Mouse (Mus musculus) intestine, embryonic 16.5 days (tissue): ENCODE measurements at regions not wholly inside any gene's neighbourhood (a gene's known extent, or its start where the extent isn't known, plus 50 kb on each side); places are given as distances from the start of the nearest gene placed in this dataset.

Experiments
- ATAC-seq: fragments of 200-750 bp; cut with Nextera tagmentation; 2 replicates; pipeline ENCODE4 v1.8.0; 2017; ENCODE audit warnings: moderate TSS enrichment, moderate library complexity
- H3K27ac ChIP-seq: fragments of 300-500 bp; sonication (generic); 2 replicates; pipeline ENCODE4 v1.5.1; 2014; ENCODE audit warnings: mild to moderate bottlenecking, low read length
- H3K27me3 ChIP-seq: fragments of 300-500 bp; sonication (generic); replicated peaks from 2 replicates; pipeline ENCODE4 v1.6.1; 2014; ENCODE audit warnings: low read length, control low read depth, mixed read lengths; ENCODE audit not compliant: control insufficient read depth, insufficient read depth
- H3K36me3 ChIP-seq: fragments of 300-500 bp; sonication (generic); 2 replicates; pipeline ENCODE4 v1.6.1; 2014; ENCODE audit warnings: low read length, control low read depth; ENCODE audit not compliant: control insufficient read depth, insufficient read depth
- H3K4me1 ChIP-seq: fragments of 300-500 bp; sonication (generic); 2 replicates; pipeline ENCODE4 v1.6.1; 2014; ENCODE audit warnings: low read length, control low read depth, mixed read lengths; ENCODE audit not compliant: control insufficient read depth, insufficient read depth
- H3K4me2 ChIP-seq: fragments of 300-500 bp; sonication (generic); 2 replicates; pipeline ENCODE4 v1.6.1; 2014; ENCODE audit warnings: low read depth, low read length, control low read depth
- H3K4me3 ChIP-seq: fragments of 300-500 bp; sonication (generic); 2 replicates; pipeline ENCODE4 v1.5.1; 2014; ENCODE audit warnings: mild to moderate bottlenecking, low read length
- H3K9ac ChIP-seq: fragments of 300-500 bp; sonication (generic); 2 replicates; pipeline ENCODE4 v1.6.1; 2014; ENCODE audit warnings: low read depth, low read length
- H3K9me3 ChIP-seq: fragments of 300-500 bp; sonication (generic); 2 replicates; pipeline ENCODE4 v1.6.1; 2016; ENCODE audit warnings: low read length, control low read depth; ENCODE audit not compliant: control insufficient read depth
- WGBS: fragments of 180-500 bp; shearing (Covaris S2); extraction: QIAGEN DNeasy Blood & Tissue Kit; methylation state at CpG from one replicate; pipeline ENCODE4 v1.1.7; 2014; 5-methylcytosine and 5-hydroxymethylcytosine counted together

DNA sequence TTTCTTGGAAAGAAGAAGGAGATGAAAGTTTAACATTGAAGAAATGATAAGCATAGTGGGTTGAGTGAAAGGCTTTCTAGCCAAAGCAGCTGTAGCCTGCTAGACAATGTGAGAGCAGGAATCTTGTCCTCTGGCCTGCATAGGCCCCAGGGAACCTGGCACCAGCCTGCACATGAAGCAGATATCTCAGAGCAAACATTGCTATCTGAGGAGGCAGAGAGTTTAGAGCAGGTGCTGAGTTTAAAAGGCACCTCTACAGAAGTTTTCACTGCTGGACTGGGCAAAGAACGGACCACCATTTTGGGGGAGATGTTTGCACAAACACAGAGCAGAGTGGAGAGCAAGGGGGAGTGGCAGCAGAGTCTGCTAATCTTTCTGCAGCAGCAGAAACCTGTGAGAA lies 657.9 kb upstream of the Pabpc5 start:
- H3K27ac ChIP-seq, result no peak overlapping the region
- no peak overlapping the region for H3K4me2 ChIP-seq
- H3K36me3 ChIP-seq, result no peaks in the 10 kb centered on the region
- no peaks in the 10 kb centered on the region for H3K4me1 ChIP-seq
- H3K9ac ChIP-seq, result no peak overlapping the region
- H3K9me3 ChIP-seq, result no peaks in the 10 kb centered on the region
- WGBS, result 50% methylated on average over 1 of the region's 1 CpGs
- H3K27me3 ChIP-seq, result no peaks in the 10 kb centered on the region
- ATAC-seq, result peak; percentile 65
- no peak overlapping the region for H3K4me3 ChIP-seq
